Mouse (Mus musculus) right cerebral cortex, postnatal 10 days (tissue): ENCODE measurements around the gene Gm20388.
A peak's percentile ranks its signal among the peaks of the same experiment; 100 is the strongest.

ENCODE experiments used
- DNase-seq, 2 experiments: peaks; one replicate each; pipeline ENCODE4 v3.0.0; 2021; ENCODE audit warnings: low spot score in 2 of 2

The Gm20388 gene

GRCm38 (mm10) chr8:120260677-120261076 lies 350.0 kb downstream of the Gm20388 start:
- no peak for DNase-seq

- no peak for DNase-seq
Observed at GRCm38 (mm10) chr8:120261338-120262120, 350.9 kb downstream of the Gm20388 start.

DNA sequence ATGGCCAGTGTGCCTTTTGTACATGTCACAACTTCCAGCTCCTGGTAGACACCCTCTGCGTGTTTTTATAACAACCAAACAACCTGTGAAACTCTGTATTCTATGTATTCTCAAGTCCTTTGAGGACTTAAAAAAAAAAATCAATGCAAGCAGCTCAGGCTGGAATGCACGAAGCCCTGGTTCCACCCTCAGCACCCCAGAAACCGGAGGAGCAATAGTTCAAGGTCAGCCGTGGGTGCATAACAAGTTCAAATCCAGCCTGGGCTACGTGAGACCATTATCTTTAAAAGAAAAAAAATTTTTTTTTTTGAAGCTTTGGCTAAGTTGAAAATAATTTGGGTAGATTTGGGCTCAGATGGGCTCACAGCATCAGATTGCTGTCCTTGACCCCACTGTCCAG lies 353.2 kb downstream of the Gm20388 start:
- no peak for DNase-seq

- no peak for DNase-seq
Observed at GRCm38 (mm10) chr8:120264388-120264943, 353.8 kb downstream of the Gm20388 start.

- DNase-seq, result peak; percentile 92 to 94
Observed at GRCm38 (mm10) chr8:120264944-120265453, 354.4 kb downstream of the Gm20388 start.

- peak; percentile 59 to 70 for DNase-seq
Observed at GRCm38 (mm10) chr8:120265471-120265870, 354.8 kb downstream of the Gm20388 start.

DNA sequence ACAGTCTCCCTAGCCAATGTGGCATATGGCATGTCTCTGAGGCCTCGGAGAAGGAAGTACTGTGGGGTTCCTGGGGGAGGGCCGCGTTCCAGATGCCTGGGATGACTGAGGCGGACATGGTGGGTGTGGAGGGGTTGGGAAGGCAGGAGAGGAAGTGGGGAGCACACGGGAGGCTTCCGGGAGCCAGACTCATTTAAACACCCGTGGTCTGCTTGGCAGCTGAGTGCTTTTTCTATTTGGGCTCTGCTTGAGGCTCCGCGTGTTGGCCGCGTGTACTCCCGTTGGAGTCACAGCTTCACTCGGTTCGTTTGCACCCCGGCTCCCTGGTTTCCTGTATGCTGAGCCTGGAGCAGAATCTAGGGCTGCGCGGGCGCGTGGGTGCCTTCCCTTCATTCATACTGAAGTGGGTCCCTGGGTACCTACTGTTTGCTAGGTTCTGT lies 357.9 kb downstream of the Gm20388 start:
- peak; percentile 66 to 72 for DNase-seq

GRCm38 (mm10) chr8:120270449-120270848 lies 359.8 kb downstream of the Gm20388 start:
- DNase-seq, result peak; percentile 83 to 85

- peak in 1 of 2 experiments; percentile 33 for DNase-seq
Observed at GRCm38 (mm10) chr8:120273430-120273829, 362.8 kb downstream of the Gm20388 start.

DNA sequence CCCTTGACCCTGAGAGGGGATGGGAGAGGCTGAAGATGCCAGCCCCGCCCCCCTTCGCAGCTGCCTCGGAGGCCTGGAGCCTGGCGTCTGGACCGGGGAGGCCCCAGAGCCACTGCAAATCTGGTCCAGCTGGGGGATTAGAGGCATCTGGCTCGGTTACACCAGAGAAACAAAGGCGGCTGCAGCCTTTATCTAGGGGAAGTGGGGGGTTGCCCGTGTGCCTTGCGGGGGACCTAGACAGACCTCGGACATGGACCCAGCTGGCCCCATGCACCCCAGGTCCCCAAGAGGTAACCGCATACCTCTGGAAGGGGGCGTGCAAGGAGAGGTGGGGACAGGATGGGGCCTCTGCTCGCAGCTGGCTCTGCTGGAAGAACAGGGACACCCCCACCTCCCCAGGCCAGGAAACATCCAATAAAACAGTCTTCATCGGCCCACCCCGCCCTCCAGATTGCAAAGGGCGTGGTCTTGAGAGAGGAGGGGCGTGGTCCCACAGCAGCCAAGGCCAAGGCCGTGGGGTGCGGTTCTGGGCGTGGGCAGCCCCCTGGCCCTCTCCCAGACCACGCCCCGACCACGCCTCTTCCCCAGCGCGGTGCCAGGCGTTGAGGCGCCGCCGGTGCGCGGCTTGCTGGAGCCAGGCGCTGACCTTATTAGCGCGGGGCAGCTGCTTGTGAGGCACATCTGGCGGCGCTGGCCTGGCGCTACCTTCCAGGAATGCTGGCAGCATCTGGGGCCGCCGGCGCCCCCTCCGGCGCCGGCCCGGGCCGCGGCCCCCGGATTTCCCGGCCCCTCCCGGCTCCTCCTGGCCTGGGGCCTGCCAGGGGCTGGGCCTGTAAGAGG lies 365.6 kb downstream of the Gm20388 start:
- DNase-seq, result peak; percentile 50 to 58

GRCm38 (mm10) chr8:120276891-120277426 lies 366.3 kb downstream of the Gm20388 start:
- peak in 1 of 2 experiments; percentile 36 for DNase-seq

DNA sequence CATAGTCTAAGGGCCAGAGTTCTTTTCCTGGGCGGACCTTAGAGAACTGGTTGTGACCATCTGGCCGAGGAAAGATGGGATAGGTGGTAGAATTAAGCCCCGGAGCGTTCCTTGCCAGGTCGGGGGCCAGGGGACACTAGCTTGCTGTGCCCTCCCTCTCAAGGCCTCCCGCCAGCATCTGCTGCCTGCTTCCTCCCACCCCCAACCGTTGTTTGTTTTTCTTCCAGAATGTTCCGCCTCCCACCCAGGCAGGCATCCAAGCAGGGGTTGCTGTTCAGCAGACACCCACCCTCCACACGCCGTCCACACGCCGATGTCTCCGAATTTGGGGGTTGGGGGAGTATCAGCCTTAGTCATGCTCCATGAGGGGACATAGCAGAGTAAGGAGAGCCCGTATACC lies 367.4 kb downstream of the Gm20388 start:
- peak; percentile 44 to 65 for DNase-seq

GRCm38 (mm10) chr8:120279418-120279817 lies 368.8 kb downstream of the Gm20388 start:
- peak; percentile 36 to 45 for DNase-seq

DNA sequence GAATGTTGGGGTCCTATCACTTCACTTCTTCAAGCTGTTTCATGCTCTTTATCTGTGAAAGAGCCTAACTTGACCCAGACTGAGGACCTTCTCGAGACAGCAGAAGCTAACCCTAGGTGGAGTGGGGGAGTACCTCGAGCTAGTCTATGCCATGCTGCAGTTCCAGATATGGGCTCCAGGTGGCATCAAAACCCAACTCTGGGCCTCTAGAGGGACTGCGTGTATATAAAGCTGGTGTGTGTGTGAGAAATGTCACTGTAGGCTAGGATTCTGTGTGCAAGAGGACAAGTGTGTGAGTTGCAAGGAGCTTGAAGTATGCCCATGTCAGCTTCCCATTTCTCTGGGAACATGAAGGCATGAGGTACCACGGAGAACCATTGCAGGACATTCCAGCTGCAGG lies 370.8 kb downstream of the Gm20388 start:
- peak; percentile 84 to 91 for DNase-seq

DNA sequence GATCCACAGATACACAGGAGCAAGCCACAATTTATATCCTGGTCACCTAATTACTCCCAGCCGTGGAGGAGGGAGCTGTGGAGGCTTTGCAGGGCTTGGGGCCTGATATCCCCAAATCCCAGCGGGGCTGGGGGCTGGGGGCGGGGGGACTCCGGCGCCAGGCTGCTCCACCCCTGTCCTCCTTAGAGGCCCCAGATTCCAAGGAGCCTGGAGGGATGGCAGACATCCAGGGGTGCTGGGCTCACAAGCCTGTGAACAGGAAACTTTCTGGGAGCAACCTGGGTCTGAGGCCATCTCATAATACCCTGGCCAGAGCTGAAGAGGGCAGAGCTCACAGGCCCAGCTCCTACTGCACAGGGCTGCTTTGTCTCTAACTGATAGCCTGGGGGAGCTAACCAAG lies 371.8 kb downstream of the Gm20388 start:
- DNase-seq, result no peak

GRCm38 (mm10) chr8:120284265-120284664 lies 373.6 kb downstream of the Gm20388 start:
- peak in 1 of 2 experiments; percentile 62 for DNase-seq

DNA sequence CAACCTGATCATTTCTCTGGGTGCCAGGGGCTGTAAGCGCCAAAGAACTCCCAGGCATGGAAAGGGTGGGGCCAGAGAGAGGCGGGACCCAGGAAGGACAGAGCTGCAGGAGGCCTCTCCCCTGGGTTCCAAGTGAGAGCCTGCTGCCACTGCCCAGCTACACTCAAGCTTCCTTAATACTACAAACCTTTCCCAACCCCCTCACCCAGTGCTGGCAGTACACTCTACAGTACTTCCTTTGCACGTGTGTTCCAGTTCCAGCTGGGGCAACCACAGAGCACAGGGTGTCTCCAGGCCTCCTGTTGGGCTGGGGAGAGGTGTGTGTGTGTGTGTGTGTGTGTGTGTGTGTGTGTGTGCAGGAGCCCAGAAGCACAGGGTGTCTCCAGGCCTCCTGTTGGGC lies 374.4 kb downstream of the Gm20388 start:
- DNase-seq, result no peak

DNA sequence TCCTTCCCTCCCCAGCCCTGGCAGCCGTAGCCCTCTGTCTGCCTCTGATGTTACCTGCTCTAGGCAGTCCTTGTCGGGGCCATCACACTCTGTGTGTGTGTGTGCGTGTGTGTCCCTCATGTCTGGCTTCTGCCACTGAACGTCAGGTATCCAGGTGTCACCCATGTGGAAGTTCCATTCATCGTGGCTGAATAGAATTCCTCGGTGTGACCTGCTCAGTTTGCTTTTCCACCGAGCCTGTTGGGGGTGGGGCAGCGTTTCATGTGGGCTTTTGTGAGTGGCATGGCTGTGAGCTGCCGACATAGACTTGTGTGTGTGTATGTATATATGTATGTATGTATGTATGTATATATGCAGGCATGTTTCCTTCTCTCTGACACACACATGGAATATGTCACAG lies 375.2 kb downstream of the Gm20388 start:
- DNase-seq, result no peak

DNA sequence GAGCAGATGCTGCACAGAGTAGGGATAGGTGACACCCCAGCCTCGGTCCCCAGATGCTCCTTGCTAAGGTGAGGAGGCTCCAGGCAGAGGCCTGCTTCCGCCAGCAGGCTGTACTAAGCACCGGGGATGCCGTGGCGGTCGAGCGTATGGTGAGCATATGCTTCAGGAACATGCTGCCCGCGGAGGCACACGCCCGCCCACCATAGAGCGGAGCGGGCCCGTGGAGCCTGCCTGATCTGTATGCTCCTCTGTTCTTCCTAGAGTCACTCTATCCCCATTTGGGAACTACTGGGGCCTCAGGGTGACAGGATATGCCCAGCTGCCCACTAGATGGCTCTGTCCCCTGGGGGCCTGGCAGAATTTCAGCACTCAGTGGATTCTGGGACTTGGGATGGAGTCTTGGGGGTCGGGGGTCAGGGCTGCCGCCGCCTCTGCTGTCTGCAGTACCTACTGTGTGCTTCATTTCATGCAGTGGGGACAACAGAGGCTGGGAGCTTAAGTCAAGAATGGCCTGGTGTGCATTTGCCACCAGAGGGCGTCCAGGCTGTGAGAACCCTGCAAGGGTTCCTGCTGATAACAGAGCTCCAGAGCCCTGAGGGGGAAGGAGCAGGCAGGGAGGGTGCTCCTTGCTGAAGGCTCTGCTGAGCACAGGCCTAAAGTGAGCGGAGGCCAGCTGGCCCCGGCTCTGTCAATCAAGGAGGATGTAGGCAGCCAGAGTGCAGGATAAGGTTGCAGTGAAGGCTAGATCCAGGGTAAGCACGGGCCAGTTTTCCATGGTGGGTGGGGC lies 377.7 kb downstream of the Gm20388 start:
- peak; percentile 76 to 80 for DNase-seq

GRCm38 (mm10) chr8:120289191-120289590 lies 378.6 kb downstream of the Gm20388 start:
- no peak for DNase-seq

DNA sequence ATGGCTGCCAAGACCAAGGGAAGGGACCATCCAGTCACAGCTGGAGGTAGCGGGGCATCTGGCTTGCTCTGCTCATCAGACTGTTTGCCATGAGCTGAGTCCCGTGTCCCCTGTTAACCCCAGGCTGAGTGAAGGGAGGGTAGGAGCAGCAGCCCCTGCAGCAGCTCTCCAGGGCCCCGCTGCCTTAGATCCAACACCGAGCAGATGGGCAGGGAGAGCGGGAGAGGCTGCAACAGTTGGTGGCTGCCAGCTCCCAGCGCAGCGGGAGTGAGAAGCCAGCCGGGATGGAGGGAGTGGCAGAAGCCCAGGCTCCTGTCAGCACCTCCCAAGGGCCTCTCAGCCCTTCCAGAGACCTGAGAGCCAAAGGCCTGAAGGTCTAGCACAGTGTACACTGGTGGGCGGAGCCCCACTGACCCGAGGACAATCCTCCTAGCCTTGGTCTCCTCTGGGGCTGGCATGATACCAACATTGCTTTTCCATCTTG lies 379.1 kb downstream of the Gm20388 start:
- peak; percentile 87 to 90 for DNase-seq
